Mouse (Mus musculus): ENCODE data around the gene Wnt7b. TPM values are rescaled to one million over a fixed set of nuclear protein-coding genes. Genes with fewer than 3 reads are reported as not detected.

Wnt7b gene
- polyA plus RNA-seq, 1 experiment from 2014 or later, result 0.66 TPM

- no peak overlapping the region for H3K4me2 ChIP-seq (ENCODE audit: low read depth, low read length)
- no peaks in the 10 kb centered on the region for H3K36me3 ChIP-seq (ENCODE audit: control insufficient read depth, insufficient read depth, low read length)
- H3K4me1 ChIP-seq (ENCODE audit: control insufficient read depth, insufficient read depth, low read length), result no peaks in the 10 kb centered on the region
- no peaks in the 10 kb centered on the region; the same call in 1 of the 2 replicates for H3K27me3 ChIP-seq (replicated peaks; ENCODE audit: control insufficient read depth, insufficient read depth, low read length)
- no peaks in the 10 kb centered on the region for H3K9me3 ChIP-seq (ENCODE audit: control insufficient read depth, low read length)
- H3K9ac ChIP-seq (ENCODE audit: low read depth, low read length), result no peak overlapping the region
- H3K4me3 ChIP-seq (ENCODE audit: low read length), result no peak overlapping the region
- no peak overlapping the region for H3K27ac ChIP-seq (ENCODE audit: low read length)
- ATAC-seq, result no peak
- WGBS, result 75% methylated on average over 4 of the region's 4 CpGs
Measured at GRCm38 (mm10) chr15:85592674-85593073, 10.4 kb upstream of the Wnt7b start.

DNA sequence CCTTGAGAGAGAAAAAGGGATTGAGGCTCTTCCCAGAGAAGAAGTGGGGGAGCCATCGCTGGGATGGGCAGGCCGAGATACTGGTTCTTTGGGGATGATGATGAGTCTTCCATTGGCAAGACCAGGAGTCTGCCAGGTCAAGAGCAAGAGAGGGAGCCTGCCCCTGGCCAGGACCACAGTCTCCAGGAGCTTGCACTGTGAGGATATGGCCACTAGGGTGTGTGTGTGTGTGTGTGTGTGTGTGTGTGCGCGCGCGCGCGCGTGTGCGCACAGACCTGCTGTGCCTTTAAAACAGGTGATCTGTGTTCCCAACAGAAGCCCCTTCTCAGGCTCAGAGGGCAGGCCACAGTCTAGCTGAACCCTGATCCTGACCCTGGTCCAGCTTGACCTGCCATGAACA, 8.6 kb upstream of the Wnt7b start:
- 86% methylated on average over 10 of the region's 10 CpGs for WGBS

GRCm38 (mm10) chr15:85583504-85583903, 1.2 kb upstream of the Wnt7b start:
- no peaks in the 10 kb centered on the region for H3K9me3 ChIP-seq (ENCODE audit: control insufficient read depth, low read length)
- no peak overlapping the region for H3K4me2 ChIP-seq (ENCODE audit: low read depth, low read length)
- ATAC-seq, result peak; percentile 77
- H3K36me3 ChIP-seq (ENCODE audit: control insufficient read depth, insufficient read depth, low read length), result no peaks in the 10 kb centered on the region
- whole genome bisulfite sequencing, result 6% methylated on average over 11 of the region's 11 CpGs
- peaks cover 56% of the 10 kb centered on the region for H3K27me3 ChIP-seq (replicated peaks; ENCODE audit: control insufficient read depth, insufficient read depth, low read length)
- H3K4me1 ChIP-seq (ENCODE audit: control insufficient read depth, insufficient read depth, low read length), result peaks cover 19% of the 10 kb centered on the region
- H3K27ac ChIP-seq (ENCODE audit: low read length), result no peak overlapping the region
- no peak overlapping the region for H3K4me3 ChIP-seq (ENCODE audit: low read length)
- H3K9ac ChIP-seq (ENCODE audit: low read depth, low read length), result no peak overlapping the region

More for the DNA sequence above, 8.6 kb upstream of the Wnt7b start:
- no peak overlapping the region for H3K27ac ChIP-seq (ENCODE audit: low read length)
- H3K9ac ChIP-seq (ENCODE audit: low read depth, low read length), result no peak overlapping the region
- H3K9me3 ChIP-seq (ENCODE audit: control insufficient read depth, low read length), result no peaks in the 10 kb centered on the region
- no peaks in the 10 kb centered on the region for H3K36me3 ChIP-seq (ENCODE audit: control insufficient read depth, insufficient read depth, low read length)
- no peak overlapping the region for H3K4me3 ChIP-seq (ENCODE audit: low read length)
- no peak for ATAC-seq
- H3K4me1 ChIP-seq (ENCODE audit: control insufficient read depth, insufficient read depth, low read length), result no peaks in the 10 kb centered on the region
- H3K27me3 ChIP-seq (replicated peaks; ENCODE audit: control insufficient read depth, insufficient read depth, low read length), result no peaks in the 10 kb centered on the region; the same call in 1 of the 2 replicates
- no peak overlapping the region for H3K4me2 ChIP-seq (ENCODE audit: low read depth, low read length)

DNA sequence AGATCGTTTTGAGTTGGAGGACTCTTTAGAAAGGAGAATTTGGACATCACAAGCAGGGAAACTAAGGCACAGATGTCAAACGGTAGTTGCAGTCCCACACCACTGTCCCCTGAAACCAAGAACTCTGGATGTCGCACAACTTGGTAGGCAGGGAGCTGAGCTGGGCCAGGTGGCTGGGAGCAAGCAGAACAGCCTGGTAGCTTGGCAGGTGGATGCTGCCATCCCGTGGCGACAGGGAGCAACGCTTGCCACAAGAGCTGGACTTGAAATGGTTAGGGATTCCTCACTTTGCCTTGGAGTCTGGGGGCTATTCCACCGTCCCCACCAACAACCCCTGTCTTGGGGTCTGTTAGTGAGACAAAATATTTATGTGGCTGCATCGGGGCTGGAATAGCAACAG, 751 bp upstream of the Wnt7b start:
- Histone ChIP-seq H3K4me1 (ENCODE audit: control insufficient read depth, insufficient read depth, low read length) (peaks cover 20% of the 10 kb centered on the region), H3K36me3 (ENCODE audit: control insufficient read depth, insufficient read depth, low read length) (no peaks in the 10 kb centered on the region), H3K27me3 (replicated peaks; ENCODE audit: control insufficient read depth, insufficient read depth, low read length) (peaks cover 61% of the 10 kb centered on the region), H3K4me3 (ENCODE audit: low read length) (no peak overlapping the region), H3K9me3 (ENCODE audit: control insufficient read depth, low read length) (no peaks in the 10 kb centered on the region), H3K4me2 (ENCODE audit: low read depth, low read length) (no peak overlapping the region), H3K9ac (ENCODE audit: low read depth, low read length) (no peak overlapping the region), H3K27ac (ENCODE audit: low read length) (no peak overlapping the region)
- WGBS, result 0% methylated on average over 8 of the region's 8 CpGs
- peak; percentile 78 for ATAC-seq

- H3K9ac ChIP-seq (ENCODE audit: low read depth, low read length), result peak overlapping the region; percentile 8; the same call in 1 of the 2 replicates
- peak overlapping the region; percentile 90 for H3K4me2 ChIP-seq (ENCODE audit: low read depth, low read length)
- no peaks in the 10 kb centered on the region for H3K36me3 ChIP-seq (ENCODE audit: control insufficient read depth, insufficient read depth, low read length)
- peak overlapping the region; percentile 56 for H3K4me3 ChIP-seq (ENCODE audit: low read length)
- no peaks in the 10 kb centered on the region for H3K9me3 ChIP-seq (ENCODE audit: control insufficient read depth, low read length)
- peaks cover 75% of the 10 kb centered on the region for H3K27me3 ChIP-seq (replicated peaks; ENCODE audit: control insufficient read depth, insufficient read depth, low read length)
- no peak overlapping the region for H3K27ac ChIP-seq (ENCODE audit: low read length)
- ATAC-seq, result no peak
- H3K4me1 ChIP-seq (ENCODE audit: control insufficient read depth, insufficient read depth, low read length), result peaks cover 25% of the 10 kb centered on the region
- under 1% methylated on average over 57 of the region's 67 CpGs for WGBS
Measured at GRCm38 (mm10) chr15:85581563-85582064, 659 bp downstream of the Wnt7b start.

DNA sequence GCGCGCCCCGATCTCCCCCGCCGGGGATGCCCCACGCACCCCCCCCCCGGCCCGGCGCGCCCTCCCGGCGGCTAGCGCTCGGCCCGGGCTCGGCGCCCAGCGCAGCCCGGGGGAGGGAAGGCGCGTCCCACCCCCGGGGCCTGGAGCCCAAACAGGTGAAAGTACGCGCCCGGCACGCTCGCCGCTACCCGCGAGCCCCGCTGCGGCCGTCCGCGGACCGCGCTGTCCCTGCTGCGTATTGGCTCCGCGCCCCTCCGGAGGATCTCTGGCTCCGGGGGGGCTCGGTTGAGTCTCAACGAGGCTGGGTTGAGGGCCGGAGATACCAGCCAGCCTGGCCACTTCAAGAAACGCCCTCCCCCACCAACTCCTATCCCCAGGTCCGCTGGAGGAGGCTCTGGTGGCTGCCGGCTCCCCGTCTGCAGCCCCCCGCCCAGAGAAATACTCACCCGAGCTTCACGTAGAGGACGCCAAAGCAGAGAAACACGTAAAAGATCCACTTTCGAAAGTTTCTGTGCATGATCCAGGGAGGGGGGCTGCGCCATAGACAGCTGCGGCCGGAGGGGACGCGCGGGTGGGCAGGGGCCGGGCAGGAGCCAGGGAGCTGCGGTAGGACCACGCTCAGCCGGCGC, 1.2 kb downstream of the Wnt7b start:
- Histone ChIP-seq H3K4me1 (ENCODE audit: control insufficient read depth, insufficient read depth, low read length) (peaks cover 27% of the 10 kb centered on the region), H3K4me2 (ENCODE audit: low read depth, low read length) (peak overlapping the region; percentile 90), H3K4me3 (ENCODE audit: low read length) (peak overlapping the region; percentile 56), H3K9me3 (ENCODE audit: control insufficient read depth, low read length) (no peaks in the 10 kb centered on the region), H3K9ac (ENCODE audit: low read depth, low read length) (peak overlapping the region; percentile 8; the same call in 1 of the 2 replicates), H3K36me3 (ENCODE audit: control insufficient read depth, insufficient read depth, low read length) (no peaks in the 10 kb centered on the region), H3K27ac (ENCODE audit: low read length) (no peak overlapping the region), H3K27me3 (replicated peaks; ENCODE audit: control insufficient read depth, insufficient read depth, low read length) (peaks cover 81% of the 10 kb centered on the region)
- WGBS, result under 1% methylated on average over 47 of the region's 66 CpGs
- ATAC-seq, result no peak

GRCm38 (mm10) chr15:85580483-85580882, 1.8 kb downstream of the Wnt7b start:
- Histone ChIP-seq H3K27me3 (replicated peaks; ENCODE audit: control insufficient read depth, insufficient read depth, low read length) (peaks cover 86% of the 10 kb centered on the region), H3K9ac (ENCODE audit: low read depth, low read length) (peak overlapping the region; percentile 8; the same call in 1 of the 2 replicates), H3K4me2 (ENCODE audit: low read depth, low read length) (peak overlapping the region; percentile 90), H3K4me1 (ENCODE audit: control insufficient read depth, insufficient read depth, low read length) (peaks cover 27% of the 10 kb centered on the region), H3K4me3 (ENCODE audit: low read length) (peak overlapping the region; percentile 56), H3K36me3 (ENCODE audit: control insufficient read depth, insufficient read depth, low read length) (no peaks in the 10 kb centered on the region), H3K9me3 (ENCODE audit: control insufficient read depth, low read length) (no peaks in the 10 kb centered on the region), H3K27ac (ENCODE audit: low read length) (no peak overlapping the region)
- ATAC-seq, result no peak
- under 1% methylated on average over 36 of the region's 47 CpGs for WGBS

DNA sequence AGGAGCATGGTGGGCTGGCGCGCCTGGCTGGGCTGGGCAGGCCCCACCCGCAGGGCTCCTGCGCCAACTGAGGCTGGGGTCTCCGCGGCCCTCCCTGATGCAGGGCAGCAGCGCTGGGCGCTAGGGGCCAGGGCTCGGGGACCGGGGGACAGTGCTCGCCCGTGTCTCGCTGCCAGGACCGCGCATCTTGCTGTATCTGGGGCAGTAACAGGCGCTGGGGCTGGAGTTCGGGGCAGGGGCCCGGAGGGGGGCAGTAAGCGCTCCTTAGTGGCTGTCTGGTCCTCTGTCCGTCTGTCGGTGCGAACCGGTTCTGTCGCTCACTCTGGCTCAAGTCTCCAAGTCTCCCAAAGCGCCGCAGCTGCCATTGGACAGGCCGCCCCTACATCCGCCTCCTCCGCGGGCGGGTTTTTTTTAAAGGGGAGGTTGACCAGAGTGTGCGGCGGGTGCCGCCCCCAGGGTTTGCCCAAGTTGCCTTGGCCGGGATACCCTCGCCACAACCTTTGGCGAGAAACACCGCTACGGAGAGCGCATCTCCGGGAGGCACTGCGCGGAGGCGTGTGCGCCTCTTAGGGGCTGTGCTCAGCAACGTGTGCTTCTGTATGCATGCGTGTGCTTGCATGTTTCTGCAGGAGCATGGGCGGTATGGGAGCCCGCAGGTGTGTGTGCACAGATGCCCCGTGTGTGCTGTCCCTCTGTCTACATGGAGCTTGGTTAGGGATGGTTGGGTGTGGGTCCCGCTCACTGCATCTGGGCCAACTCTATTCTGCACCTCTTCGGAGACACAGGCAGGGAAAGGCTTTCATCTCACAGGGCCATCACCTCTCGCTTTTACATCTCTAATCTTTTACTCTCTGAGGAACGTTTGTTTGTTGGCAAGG, 4.5 kb downstream of the Wnt7b start:
- H3K27me3 ChIP-seq (replicated peaks; ENCODE audit: control insufficient read depth, insufficient read depth, low read length), result peaks cover 93% of the 10 kb centered on the region
- H3K4me2 ChIP-seq (ENCODE audit: low read depth, low read length), result no peak overlapping the region
- WGBS, result 1% methylated on average over 54 of the region's 54 CpGs
- no peak overlapping the region for H3K9ac ChIP-seq (ENCODE audit: low read depth, low read length)
- H3K36me3 ChIP-seq (ENCODE audit: control insufficient read depth, insufficient read depth, low read length), result no peaks in the 10 kb centered on the region
- no peaks in the 10 kb centered on the region for H3K9me3 ChIP-seq (ENCODE audit: control insufficient read depth, low read length)
- no peak overlapping the region for H3K4me3 ChIP-seq (ENCODE audit: low read length)
- no peak overlapping the region for H3K27ac ChIP-seq (ENCODE audit: low read length)
- peaks cover 27% of the 10 kb centered on the region for H3K4me1 ChIP-seq (ENCODE audit: control insufficient read depth, insufficient read depth, low read length)
- no peak for ATAC-seq

Data from intestine, embryonic 16.5 days (tissue).